Mouse (Mus musculus): ENCODE measurements around the gene Prpsap1. TPM values are rescaled to one million over a fixed set of nuclear protein-coding genes. Genes with fewer than 3 reads are reported as not detected.
"Not testable (repeated sequence)": the region's sequence is repeated elsewhere in the genome, so short reads cannot be mapped to it uniquely, and the experiment has no call there.

Prpsap1 gene
- polyA plus RNA-seq, 1 experiment from 2014 or later, result 89.5 TPM

- no peak for ATAC-seq
- H3K4me1 ChIP-seq (ENCODE audit: insufficient read depth, low read depth, low read length), result no peaks in the 10 kb centered on the region
- H3K27me3 ChIP-seq (replicated peaks; ENCODE audit: insufficient read depth, low read length), result no peaks in the 10 kb centered on the region
- H3K4me3 ChIP-seq (ENCODE audit: low read depth, low read length), result no peak overlapping the region
- WGBS, result 84% methylated on average over 10 of the region's 10 CpGs
- no peaks in the 10 kb centered on the region for H3K9me3 ChIP-seq (ENCODE audit: low read length)
- no peak overlapping the region for H3K9ac ChIP-seq (replicated peaks; ENCODE audit: low read depth)
- DNase-seq (ENCODE audit: low spot score), result no peak
- peaks cover 57% of the 10 kb centered on the region; the same call in 1 of the 2 replicates for H3K36me3 ChIP-seq (ENCODE audit: insufficient read depth, low read length)
- no peak for TF ChIP-seq EP300 (IDR thresholded peaks at IDR 0.05)
- TF ChIP-seq CTCF (IDR thresholded peaks at IDR 0.05), result no peak
- no peak overlapping the region for H3K4me2 ChIP-seq (replicated peaks; ENCODE audit: low read depth, low read length)
- H3K27ac ChIP-seq (ENCODE audit: low read length), result no peak overlapping the region
These were observed 18.0 kb downstream of the Prpsap1 start for GRCm38 (mm10) chr11:116476041-116476440.

- DNase-seq (ENCODE audit: low spot score), result peak; percentile 64
- ATAC-seq, result peak; percentile 67
- WGBS, result 82% methylated on average over 4 of the region's 4 CpGs
- Histone ChIP-seq H3K4me3 (ENCODE audit: low read depth, low read length) (no peak overlapping the region), H3K9ac (replicated peaks; ENCODE audit: low read depth) (no peak overlapping the region), H3K9me3 (ENCODE audit: low read length) (no peaks in the 10 kb centered on the region), H3K36me3 (ENCODE audit: insufficient read depth, low read length) (peaks cover 49% of the 10 kb centered on the region; the same call in 1 of the 2 replicates), H3K4me1 (ENCODE audit: insufficient read depth, low read depth, low read length) (no peaks in the 10 kb centered on the region), H3K27me3 (replicated peaks; ENCODE audit: insufficient read depth, low read length) (no peaks in the 10 kb centered on the region), H3K27ac (ENCODE audit: low read length) (no peak overlapping the region), H3K4me2 (replicated peaks; ENCODE audit: low read depth, low read length) (no peak overlapping the region)
- no peak for TF ChIP-seq CTCF (IDR thresholded peaks at IDR 0.05)
- TF ChIP-seq EP300 (IDR thresholded peaks at IDR 0.05), result no peak
These were observed 21.7 kb downstream of the Prpsap1 start for GRCm38 (mm10) chr11:116472275-116472674.

- 94% methylated on average over 4 of the region's 4 CpGs for WGBS
- no peak overlapping the region for H3K27ac ChIP-seq (ENCODE audit: low read length)
- peaks cover 36% of the 10 kb centered on the region; the same call in 1 of the 2 replicates for H3K36me3 ChIP-seq (ENCODE audit: insufficient read depth, low read length)
- no peak for TF ChIP-seq CTCF (IDR thresholded peaks at IDR 0.05)
- no peaks in the 10 kb centered on the region for H3K27me3 ChIP-seq (replicated peaks; ENCODE audit: insufficient read depth, low read length)
- DNase-seq (ENCODE audit: low spot score) (no peak), ATAC-seq (no peak)
- no peaks in the 10 kb centered on the region for H3K9me3 ChIP-seq (ENCODE audit: low read length)
- H3K4me2 ChIP-seq (replicated peaks; ENCODE audit: low read depth, low read length), result no peak overlapping the region
- H3K4me3 ChIP-seq (ENCODE audit: low read depth, low read length), result no peak overlapping the region
- H3K4me1 ChIP-seq (ENCODE audit: insufficient read depth, low read depth, low read length), result no peaks in the 10 kb centered on the region
- no peak overlapping the region for H3K9ac ChIP-seq (replicated peaks; ENCODE audit: low read depth)
These were observed 23.1 kb downstream of the Prpsap1 start for GRCm38 (mm10) chr11:116470896-116471295.

GRCm38 (mm10) chr11:116470249-116470648 is 23.8 kb downstream of the Prpsap1 start:
- no peak overlapping the region for H3K4me2 ChIP-seq (replicated peaks; ENCODE audit: low read depth, low read length)
- H3K9ac ChIP-seq (replicated peaks; ENCODE audit: low read depth), result no peak overlapping the region
- H3K27ac ChIP-seq (ENCODE audit: low read length), result no peak overlapping the region
- TF ChIP-seq EP300 (IDR thresholded peaks at IDR 0.05), result no peak
- TF ChIP-seq CTCF (IDR thresholded peaks at IDR 0.05), result no peak
- WGBS, result 91% methylated on average over 3 of the region's 3 CpGs
- ATAC-seq (no peak), DNase-seq (ENCODE audit: low spot score) (no peak)
- no peaks in the 10 kb centered on the region for H3K27me3 ChIP-seq (replicated peaks; ENCODE audit: insufficient read depth, low read length)
- no peak overlapping the region for H3K4me3 ChIP-seq (ENCODE audit: low read depth, low read length)
- H3K36me3 ChIP-seq (ENCODE audit: insufficient read depth, low read length), result peaks cover 33% of the 10 kb centered on the region; the same call in 1 of the 2 replicates
- no peaks in the 10 kb centered on the region for H3K4me1 ChIP-seq (ENCODE audit: insufficient read depth, low read depth, low read length)
- no peaks in the 10 kb centered on the region for H3K9me3 ChIP-seq (ENCODE audit: low read length)

- DNase-seq (ENCODE audit: low spot score); ATAC-seq; H3K27me3 ChIP-seq (replicated peaks; ENCODE audit: insufficient read depth, low read length); H3K9ac ChIP-seq (replicated peaks; ENCODE audit: low read depth); H3K9me3 ChIP-seq (ENCODE audit: low read length); H3K4me1 ChIP-seq (ENCODE audit: insufficient read depth, low read depth, low read length); H3K4me3 ChIP-seq (ENCODE audit: low read depth, low read length); H3K4me2 ChIP-seq (replicated peaks; ENCODE audit: low read depth, low read length); H3K27ac ChIP-seq (ENCODE audit: low read length): not testable (repeated sequence)
- 72% methylated on average over 3 of the region's 3 CpGs for WGBS
- peaks cover 25% of the 10 kb centered on the region; the same call in 1 of the 2 replicates for H3K36me3 ChIP-seq (ENCODE audit: insufficient read depth, low read length)
These were observed 25.7 kb downstream of the Prpsap1 start for GRCm38 (mm10) chr11:116468338-116468737.

GRCm38 (mm10) chr11:116466141-116466540 is 27.9 kb downstream of the Prpsap1 start, which contains the start of gene Qrich2:
Gene Qrich2, minus strand, starts transcription at chr11:116466241.
- 61% methylated on average over 20 of the region's 20 CpGs for WGBS
- Histone ChIP-seq H3K27ac (ENCODE audit: low read length) (no peak within 1 kb of the TSS), H3K9ac (replicated peaks; ENCODE audit: low read depth) (no peak within 1 kb of the TSS), H3K4me3 (ENCODE audit: low read depth, low read length) (no peak within 1 kb of the TSS), H3K4me2 (replicated peaks; ENCODE audit: low read depth, low read length) (no peak within 1 kb of the TSS), H3K36me3 (ENCODE audit: insufficient read depth, low read length) (peaks cover 11% of the 10 kb centered on the region; the same call in 1 of the 2 replicates), H3K4me1 (ENCODE audit: insufficient read depth, low read depth, low read length) (no peaks in the 10 kb centered on the region), H3K9me3 (ENCODE audit: low read length) (no peaks in the 10 kb centered on the region), H3K27me3 (replicated peaks; ENCODE audit: insufficient read depth, low read length) (no peaks in the 10 kb centered on the region)
- TF ChIP-seq CTCF (IDR thresholded peaks at IDR 0.05) (no peak), EP300 (IDR thresholded peaks at IDR 0.05) (no peak)
- ATAC-seq (no peak), DNase-seq (ENCODE audit: low spot score) (no peak)

- no peaks in the 10 kb centered on the region for H3K4me1 ChIP-seq (ENCODE audit: insufficient read depth, low read depth, low read length)
- H3K4me2 ChIP-seq (replicated peaks; ENCODE audit: low read depth, low read length), result no peak overlapping the region
- no peak overlapping the region for H3K9ac ChIP-seq (replicated peaks; ENCODE audit: low read depth)
- no peak overlapping the region for H3K27ac ChIP-seq (ENCODE audit: low read length)
- DNase-seq (ENCODE audit: low spot score), result peak; percentile 92
- H3K4me3 ChIP-seq (ENCODE audit: low read depth, low read length), result no peak overlapping the region
- TF ChIP-seq EP300 (IDR thresholded peaks at IDR 0.05) (no peak), CTCF (IDR thresholded peaks at IDR 0.05) (peak; percentile 85)
- H3K27me3 ChIP-seq (replicated peaks; ENCODE audit: insufficient read depth, low read length), result no peaks in the 10 kb centered on the region
- no peaks in the 10 kb centered on the region for H3K36me3 ChIP-seq (ENCODE audit: insufficient read depth, low read length)
- ATAC-seq, result peak; percentile 78
- H3K9me3 ChIP-seq (ENCODE audit: low read length), result no peaks in the 10 kb centered on the region
- WGBS, result 5% methylated on average over 2 of the region's 2 CpGs
These were observed 30.2 kb downstream of the Prpsap1 start for GRCm38 (mm10) chr11:116463833-116464232.

All from lung, postnatal 0 days (tissue).